Mouse (Mus musculus) hindbrain, embryonic 13.5 days (tissue): ENCODE data around the gene Rps2. TPM values are rescaled to one million over a fixed set of nuclear protein-coding genes. Genes with fewer than 3 reads are reported as not detected.

ENCODE experiments used
- ATAC-seq: fragments of 200-750 bp; cut with Nextera tagmentation; 2 replicates; pipeline ENCODE4 v1.8.0; 2017; ENCODE audit warnings: moderate TSS enrichment; ENCODE audit not compliant: low FRiP score
- H3K27ac ChIP-seq: fragments of 300-500 bp; sonication (generic); 2 replicates; pipeline ENCODE4 v1.5.1; 2015; ENCODE audit warnings: inconsistent platforms, mild to moderate bottlenecking, moderate library complexity
- H3K27me3 ChIP-seq: fragments of 300-500 bp; sonication (generic); 2 replicates; pipeline ENCODE4 v1.6.1; 2015; ENCODE audit warnings: mild to moderate bottlenecking, inconsistent platforms
- H3K36me3 ChIP-seq: fragments of 300-500 bp; sonication (generic); 2 replicates; pipeline ENCODE4 v1.6.1; 2015; ENCODE audit warnings: mild to moderate bottlenecking, inconsistent platforms
- H3K4me1 ChIP-seq: fragments of 300-500 bp; sonication (generic); replicated peaks from 2 replicates; pipeline ENCODE4 v1.6.1; 2015; ENCODE audit warnings: inconsistent platforms
- H3K4me2 ChIP-seq: fragments of 300-500 bp; sonication (generic); 2 replicates; pipeline ENCODE4 v1.6.1; 2015; ENCODE audit warnings: inconsistent platforms, mild to moderate bottlenecking, moderate library complexity
- H3K4me3 ChIP-seq: fragments of 300-500 bp; sonication (generic); 2 replicates; pipeline ENCODE4 v1.5.1; 2015; ENCODE audit warnings: mild to moderate bottlenecking, inconsistent platforms
- H3K9ac ChIP-seq: fragments of 300-500 bp; sonication (generic); 2 replicates; pipeline ENCODE4 v1.6.1; 2015; ENCODE audit warnings: mild to moderate bottlenecking, inconsistent platforms
- H3K9me3 ChIP-seq: fragments of 300-500 bp; sonication (generic); 2 replicates; pipeline ENCODE4 v1.6.1; 2016; ENCODE audit warnings: inconsistent platforms
- WGBS: fragments of 180-500 bp; shearing (Covaris S2); methylation state at CpG from one replicate; pipeline ENCODE4 v1.1.7; 2015; 5-methylcytosine and 5-hydroxymethylcytosine counted together
- polyA plus RNA-seq: library from polyadenylated mRNA; unstranded; fragments of >200 nt; fragmentation: Nextera tagmentation; extraction: Ambion mirVana; gene quantifications from 2 replicates; pipeline ENCODE4 v1.2.1, GENCODE M21; 2015

The Rps2 gene
- polyA plus RNA-seq, 1 experiment from 2014 or later, result 783 TPM

DNA sequence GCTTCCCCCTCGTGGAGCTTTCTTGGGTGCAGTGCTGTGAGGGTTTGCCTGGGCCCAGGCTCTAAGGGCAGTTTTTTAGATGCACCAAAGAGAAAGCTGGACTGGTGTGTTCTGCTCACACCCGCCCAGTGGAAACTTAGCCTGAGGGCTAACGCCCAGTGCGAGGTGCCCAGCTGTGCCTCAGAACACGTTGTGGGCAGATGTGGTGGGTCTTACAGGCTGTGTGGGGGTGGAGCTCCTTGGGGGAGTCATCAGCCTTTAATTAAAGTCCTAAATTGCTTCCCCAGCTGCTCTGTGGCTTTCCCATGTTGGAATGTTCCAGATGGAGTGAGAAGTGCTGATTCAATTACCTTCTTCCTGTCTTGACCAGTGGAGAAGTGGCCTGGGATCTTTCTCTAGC lies 43.2 kb downstream of the Rps2 start:
- Histone ChIP-seq H3K4me3 (no peak overlapping the region), H3K9ac (no peak overlapping the region), H3K9me3 (no peaks in the 10 kb centered on the region; the same call in 1 of the 2 replicates), H3K27ac (no peak overlapping the region), H3K4me1 (no peaks in the 10 kb centered on the region; the same call in 1 of the 2 replicates), H3K36me3 (no peaks in the 10 kb centered on the region), H3K27me3 (peaks cover 34% of the 10 kb centered on the region), H3K4me2 (no peak overlapping the region)
- 59% methylated on average over 5 of the region's 5 CpGs for WGBS
- ATAC-seq, result no peak

DNA sequence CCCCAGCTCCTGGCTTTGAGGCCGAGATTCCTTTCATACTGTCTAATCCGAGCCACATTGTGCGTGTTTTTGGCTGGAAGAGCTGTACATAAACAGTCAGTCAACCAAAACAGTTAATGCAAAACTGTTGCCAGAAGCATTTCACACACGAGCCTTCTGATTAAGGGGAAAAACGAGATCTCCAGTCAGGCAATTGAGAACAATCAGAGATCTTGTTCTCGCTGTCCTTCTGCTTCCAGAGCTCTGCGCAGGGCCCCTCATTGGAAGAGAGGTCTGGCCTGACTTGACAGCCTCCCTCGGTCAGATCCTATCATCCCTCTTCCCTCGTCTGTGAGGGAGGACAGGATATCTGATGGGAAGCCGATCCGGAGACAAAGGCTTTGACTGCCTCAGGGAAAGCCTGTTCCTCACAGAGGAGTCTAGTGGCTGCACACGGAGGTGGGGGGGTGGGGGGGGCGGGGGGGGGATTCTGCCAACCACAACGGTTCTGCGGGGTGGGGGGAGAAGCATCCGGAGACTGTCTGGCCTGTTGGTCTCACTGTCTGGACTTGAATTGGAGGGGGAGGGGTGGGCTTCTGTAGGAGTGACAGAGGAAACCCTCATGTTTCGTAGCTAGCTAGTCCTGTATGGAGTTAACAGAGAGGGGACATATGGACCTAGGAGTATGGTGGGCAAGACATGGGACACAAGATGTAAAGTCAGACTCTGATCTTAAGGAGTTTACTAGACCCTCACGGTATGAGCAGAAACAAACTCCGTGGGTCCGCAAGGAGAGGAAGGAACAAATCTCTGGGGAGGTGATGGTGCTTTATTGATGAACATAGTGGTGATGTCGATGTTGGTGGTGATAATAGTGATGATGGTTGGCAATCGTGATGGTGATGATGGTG lies 47.3 kb downstream of the Rps2 start:
- H3K4me2 ChIP-seq, result no peak overlapping the region
- no peak for ATAC-seq
- no peak overlapping the region for H3K4me3 ChIP-seq
- no peak overlapping the region for H3K27ac ChIP-seq
- H3K4me1 ChIP-seq, result no peaks in the 10 kb centered on the region; the same call in 1 of the 2 replicates
- H3K9ac ChIP-seq, result no peak overlapping the region
- peaks cover 19% of the 10 kb centered on the region; the same call in 1 of the 2 replicates for H3K27me3 ChIP-seq
- no peaks in the 10 kb centered on the region; the same call in 1 of the 2 replicates for H3K9me3 ChIP-seq
- no peaks in the 10 kb centered on the region for H3K36me3 ChIP-seq
- 55% methylated on average over 21 of the region's 22 CpGs for WGBS

DNA sequence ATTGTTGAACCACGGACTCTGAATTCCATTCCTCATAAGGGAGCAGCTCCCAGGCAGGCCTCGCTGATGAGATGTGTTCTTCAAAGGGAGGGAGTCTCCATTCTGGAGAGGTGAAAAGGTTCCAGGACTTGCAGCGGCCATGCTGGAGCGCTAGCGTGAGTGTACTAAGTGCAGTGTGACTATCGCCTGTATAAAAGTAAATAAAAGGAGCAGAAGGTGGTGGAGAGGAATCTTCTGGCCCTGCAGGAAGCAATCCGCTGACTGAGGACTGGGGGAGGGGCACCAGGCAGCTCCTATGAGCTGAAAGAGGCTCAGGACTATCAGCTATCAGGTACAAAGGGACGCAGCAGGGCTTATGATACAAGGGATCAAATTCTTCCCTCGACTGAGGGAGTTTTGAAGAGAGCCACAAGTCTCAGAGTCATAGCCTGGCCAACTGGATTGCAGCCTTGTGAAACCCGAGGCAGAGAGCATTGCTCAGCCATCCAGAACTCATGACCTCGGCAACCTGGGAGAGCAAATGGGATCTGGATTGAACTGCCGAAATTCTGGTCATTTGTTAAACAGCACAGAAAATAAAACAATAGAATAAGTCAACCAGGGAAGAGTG lies 48.5 kb downstream of the Rps2 start:
- H3K9ac ChIP-seq, result no peak overlapping the region

DNA sequence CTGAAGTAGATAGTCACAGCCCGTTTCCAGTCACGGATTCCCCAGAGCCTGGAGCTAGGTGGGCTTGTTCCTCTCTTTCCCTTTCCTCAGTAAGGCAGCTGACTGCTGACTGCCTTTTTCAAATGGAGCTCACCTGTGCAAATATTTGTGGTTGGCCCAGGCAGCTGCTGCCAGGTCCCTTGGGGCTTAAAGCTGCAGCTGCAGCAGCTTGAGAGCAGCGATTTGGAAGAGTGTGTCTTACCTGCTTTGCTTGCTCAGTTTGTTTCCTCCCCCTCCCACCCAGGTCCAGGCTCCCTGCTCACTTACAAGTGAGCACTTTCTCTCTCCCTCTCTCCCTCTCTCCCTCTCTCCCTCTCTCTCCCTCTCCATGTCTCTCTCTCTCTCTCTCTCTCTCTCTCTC lies 51.2 kb downstream of the Rps2 start:
- no peak overlapping the region for H3K27ac ChIP-seq
- H3K4me3 ChIP-seq, result no peak overlapping the region
- H3K36me3 ChIP-seq, result no peaks in the 10 kb centered on the region
- 53% methylated on average over 3 of the region's 3 CpGs for WGBS
- no peak overlapping the region for H3K4me2 ChIP-seq
- peaks cover 13% of the 10 kb centered on the region; the same call in 1 of the 2 replicates for H3K27me3 ChIP-seq
- no peaks in the 10 kb centered on the region; the same call in 1 of the 2 replicates for H3K4me1 ChIP-seq
- no peak for ATAC-seq
- H3K9ac ChIP-seq, result no peak overlapping the region
- no peaks in the 10 kb centered on the region for H3K9me3 ChIP-seq

More for the DNA sequence above, 48.5 kb downstream of the Rps2 start:
- peaks cover 13% of the 10 kb centered on the region; the same call in 1 of the 2 replicates for H3K27me3 ChIP-seq
- no peak overlapping the region for H3K27ac ChIP-seq
- no peak overlapping the region for H3K4me3 ChIP-seq
- H3K9me3 ChIP-seq, result no peaks in the 10 kb centered on the region
- H3K4me2 ChIP-seq, result no peak overlapping the region
- ATAC-seq, result no peak
- WGBS, result 27% methylated on average over 12 of the region's 12 CpGs
- H3K4me1 ChIP-seq, result no peaks in the 10 kb centered on the region; the same call in 1 of the 2 replicates
- no peaks in the 10 kb centered on the region for H3K36me3 ChIP-seq

Other genes with a start within 250 kb of the Rps2 start
- 41.9 and 43.5 TPM in 2 replicates for gene E4f1, start 247.8 kb upstream of the Rps2 start, polyA plus RNA-seq
- gene Pgp, start 247.7 kb upstream of the Rps2 start, polyA plus RNA-seq, result 55.4 and 56.9 TPM in 2 replicates
- 0.27 and 1.2 TPM in 2 replicates for gene Bricd5, start 244.2 kb upstream of the Rps2 start, polyA plus RNA-seq
- 35.5 and 36.1 TPM in 2 replicates for gene Mlst8, start 239.0 kb upstream of the Rps2 start, polyA plus RNA-seq
- 32.8 and 34.3 TPM in 2 replicates for gene Caskin1, start 229.5 kb upstream of the Rps2 start, polyA plus RNA-seq
- 86.0 and 89.9 TPM in 2 replicates for gene Traf7, start 190.2 kb upstream of the Rps2 start, polyA plus RNA-seq
- 2.8 and 3.1 TPM in 2 replicates for gene Rab26, start 183.9 kb upstream of the Rps2 start, polyA plus RNA-seq
- gene Pkd1, start 168.3 kb upstream of the Rps2 start, polyA plus RNA-seq, result 20.1 and 21.6 TPM in 2 replicates
- gene Tsc2, start 85.5 kb upstream of the Rps2 start, polyA plus RNA-seq, result 67.9 and 76.0 TPM in 2 replicates
- 8.2 and 8.8 TPM in 2 replicates for gene Nthl1, start 85.4 kb upstream of the Rps2 start, polyA plus RNA-seq
- 32.7 and 34.3 TPM in 2 replicates for gene Slc9a3r2, start 67.8 kb upstream of the Rps2 start, polyA plus RNA-seq
- not detected in 2 replicates for gene Npw, start 59.7 kb upstream of the Rps2 start, polyA plus RNA-seq
- gene Zfp598, start 48.4 kb upstream of the Rps2 start, polyA plus RNA-seq, result 17.7 and 17.8 TPM in 2 replicates
- gene Syngr3, start 28.2 kb upstream of the Rps2 start, polyA plus RNA-seq, result 114 and 115 TPM in 2 replicates
- gene Gfer, start 22.0 kb upstream of the Rps2 start, polyA plus RNA-seq, result 38.7 and 38.9 TPM in 2 replicates
- gene Noxo1, start 21.9 kb upstream of the Rps2 start, polyA plus RNA-seq, result 2.9 and 3.4 TPM in 2 replicates
- 69.0 and 70.6 TPM in 2 replicates for gene Tbl3, start 10.5 kb upstream of the Rps2 start, polyA plus RNA-seq
- 0.27 TPM in 1 of 2 replicates, not detected in the other for gene Rnf151, start 53 bp upstream of the Rps2 start, polyA plus RNA-seq
- 259 and 262 TPM in 2 replicates for gene Ndufb10, start 6.4 kb downstream of the Rps2 start, polyA plus RNA-seq
- not detected in 2 replicates for gene Rpl3l, start 9.7 kb downstream of the Rps2 start, polyA plus RNA-seq
- gene Msrb1, start 18.5 kb downstream of the Rps2 start, polyA plus RNA-seq, result 20.2 and 24.0 TPM in 2 replicates
- gene Hs3st6, start 34.9 kb downstream of the Rps2 start, polyA plus RNA-seq, result 0.28 and 0.45 TPM in 2 replicates
- not detected in 2 replicates for gene Meiob, start 86.2 kb downstream of the Rps2 start, polyA plus RNA-seq
- 49.7 and 51.7 TPM in 2 replicates for gene Hagh, start 122.0 kb downstream of the Rps2 start, polyA plus RNA-seq
- 18.6 and 20.1 TPM in 2 replicates for gene Fahd1, start 132.2 kb downstream of the Rps2 start, polyA plus RNA-seq
- gene Igfals, start 147.9 kb downstream of the Rps2 start, polyA plus RNA-seq, result 0.17 and 0.25 TPM in 2 replicates
- 71.3 and 74.4 TPM in 2 replicates for gene Nubp2, start 168.2 kb downstream of the Rps2 start, polyA plus RNA-seq
- gene Spsb3, start 168.5 kb downstream of the Rps2 start, polyA plus RNA-seq, result 72.8 and 80.0 TPM in 2 replicates
- gene Eme2, start 177.0 kb downstream of the Rps2 start, polyA plus RNA-seq, result 31.4 and 31.8 TPM in 2 replicates
- 77.0 and 77.6 TPM in 2 replicates for gene Mrps34, start 177.0 kb downstream of the Rps2 start, polyA plus RNA-seq
- gene Nme3, start 178.4 kb downstream of the Rps2 start, polyA plus RNA-seq, result 78.4 and 82.7 TPM in 2 replicates
- 79.1 and 85.0 TPM in 2 replicates for gene Mapk8ip3, start 218.9 kb downstream of the Rps2 start, polyA plus RNA-seq
- 104 and 116 TPM in 2 replicates for gene Jpt2, start 242.6 kb downstream of the Rps2 start, polyA plus RNA-seq